Mouse (Mus musculus): Measurements from ENCODE around the gene Myo10.

The Myo10 gene

GRCm38 (mm10) chr15:25622200-25622866, at the start of gene Myo10:
Gene Myo10 (plus strand): TSS chr15:25622525.
- peak; percentile 99 for DNase-seq (ENCODE audit: low read depth, low spot score)

- DNase-seq (ENCODE audit: low read depth, low spot score) = no peak
Observed at GRCm38 (mm10) chr15:25573113-25573512, 49.2 kb upstream of the Myo10 start.

- DNase-seq (ENCODE audit: low read depth, low spot score) = no peak
Observed at GRCm38 (mm10) chr15:25573876-25574601, 48.3 kb upstream of the Myo10 start.

GRCm38 (mm10) chr15:25577327-25578051, 44.8 kb upstream of the Myo10 start:
- DNase-seq (ENCODE audit: low read depth, low spot score) = no peak

GRCm38 (mm10) chr15:25578369-25578768, 44.0 kb upstream of the Myo10 start:
- no peak for DNase-seq (ENCODE audit: low read depth, low spot score)

- peak; percentile 49 for DNase-seq (ENCODE audit: low read depth, low spot score)
Observed at GRCm38 (mm10) chr15:25580731-25581130, 41.6 kb upstream of the Myo10 start.

- no peak for DNase-seq (ENCODE audit: low read depth, low spot score)
Observed at GRCm38 (mm10) chr15:25582055-25582454, 40.3 kb upstream of the Myo10 start.

- DNase-seq (ENCODE audit: low read depth, low spot score) = no peak
Observed at GRCm38 (mm10) chr15:25583361-25583760, 39.0 kb upstream of the Myo10 start.

- no peak for DNase-seq (ENCODE audit: low read depth, low spot score)
Observed at GRCm38 (mm10) chr15:25586828-25587227, 35.5 kb upstream of the Myo10 start.

- no peak for DNase-seq (ENCODE audit: low read depth, low spot score)
Observed at GRCm38 (mm10) chr15:25587943-25588342, 34.4 kb upstream of the Myo10 start.

- no peak for DNase-seq (ENCODE audit: low read depth, low spot score)
Observed at GRCm38 (mm10) chr15:25589318-25589902, 32.9 kb upstream of the Myo10 start.

- peak; percentile 14 for DNase-seq (ENCODE audit: low read depth, low spot score)
Observed at GRCm38 (mm10) chr15:25589916-25590315, 32.4 kb upstream of the Myo10 start.

- no peak for DNase-seq (ENCODE audit: low read depth, low spot score)
Observed at GRCm38 (mm10) chr15:25590891-25591290, 31.4 kb upstream of the Myo10 start.

GRCm38 (mm10) chr15:25591964-25592363, 30.4 kb upstream of the Myo10 start:
- DNase-seq (ENCODE audit: low read depth, low spot score) = no peak

GRCm38 (mm10) chr15:25593469-25594150, 28.7 kb upstream of the Myo10 start:
- no peak for DNase-seq (ENCODE audit: low read depth, low spot score)

- no peak for DNase-seq (ENCODE audit: low read depth, low spot score)
Observed at GRCm38 (mm10) chr15:25598313-25598712, 24.0 kb upstream of the Myo10 start.

- DNase-seq (ENCODE audit: low read depth, low spot score) = no peak
Observed at GRCm38 (mm10) chr15:25602306-25602705, 20.0 kb upstream of the Myo10 start.

- DNase-seq (ENCODE audit: low read depth, low spot score) = no peak
Observed at GRCm38 (mm10) chr15:25603286-25603685, 19.0 kb upstream of the Myo10 start.

GRCm38 (mm10) chr15:25604231-25604630, 18.1 kb upstream of the Myo10 start:
- no peak for DNase-seq (ENCODE audit: low read depth, low spot score)

GRCm38 (mm10) chr15:25605376-25605775, 16.9 kb upstream of the Myo10 start:
- no peak for DNase-seq (ENCODE audit: low read depth, low spot score)

GRCm38 (mm10) chr15:25608742-25609141, 13.6 kb upstream of the Myo10 start:
- DNase-seq (ENCODE audit: low read depth, low spot score) = no peak

- DNase-seq (ENCODE audit: low read depth, low spot score) = no peak
Observed at GRCm38 (mm10) chr15:25609253-25609652, 13.1 kb upstream of the Myo10 start.
